9 mouse cellular contexts compared by ENCODE assay signal in the genomic region with DNA sequence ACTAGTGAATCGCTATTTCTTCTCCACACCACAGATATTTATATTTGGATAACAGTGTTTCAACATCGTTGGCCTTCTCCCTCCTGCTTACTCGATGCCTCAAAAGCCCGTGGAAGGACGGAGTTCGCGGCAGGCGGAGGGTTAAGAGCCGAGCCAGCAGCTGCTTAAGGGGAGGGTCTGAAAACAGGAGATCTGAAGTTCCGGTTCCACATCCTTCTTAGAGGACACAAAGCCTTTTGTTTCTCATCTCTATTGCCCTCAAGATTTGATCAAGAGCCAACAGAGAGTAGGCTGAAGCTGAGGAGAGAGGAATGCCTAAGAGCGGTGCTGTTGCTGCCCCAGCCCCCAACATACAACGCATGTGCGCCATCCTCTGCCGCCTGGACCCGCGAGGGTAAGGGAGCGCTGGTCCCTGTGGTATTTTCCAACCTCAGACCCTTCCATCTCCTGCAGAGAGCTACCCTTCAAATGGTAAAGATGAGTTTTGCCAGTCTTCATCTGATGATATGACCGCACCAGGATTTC. TPM values are rescaled to one million over a fixed set of nuclear protein-coding genes. Genes with fewer than 3 reads are reported as not detected.
DNase-seq lines count a peak whose midpoint lies in the region; ATAC-seq lines count a peak whose summit lies in the region.
"Had no signal": no experiment of that assay in that cellular context is flagged by ENCODE, and none has a peak within 500 bp of the region (broad histone marks: within the 10 kb centered on the region; RNA-seq: fewer than 3 reads in every experiment).

No protein-coding gene starts in this region.

- peak overlapping the region; percentile 36 for H3K4me3 ChIP-seq in lung, embryonic 16.5 days (ENCODE audit: low read length)
- 0 out of 2 replicates have a peak overlapping the region, but pooled peaks have one; percentile 1 for H3K4me3 ChIP-seq in forebrain, embryonic 14.5 days (ENCODE audit: low read depth, low read length)
- peak overlapping the region; percentile 27 for H3K4me3 ChIP-seq in limb, embryonic 13.5 days
- peak overlapping the region; percentile 28 for H3K4me3 ChIP-seq in stomach, embryonic 16.5 days (replicated peaks; ENCODE audit: low read length)
- H3K4me3 ChIP-seq: myocyte had no signal

- H3K9ac ChIP-seq in lung, embryonic 16.5 days (ENCODE audit: low read length): peak overlapping the region; percentile 46
- H3K9ac ChIP-seq in forebrain, embryonic 14.5 days (ENCODE audit: low read length): no peak overlapping the region; the same call in 1 of the 2 replicates
- H3K9ac ChIP-seq in limb, embryonic 13.5 days: 0 out of 2 replicates have a peak overlapping the region, but pooled peaks have one; percentile 40
- peak overlapping the region; percentile 31 for H3K9ac ChIP-seq in stomach, embryonic 16.5 days (ENCODE audit: low read length)

- WGBS in lung, embryonic 16.5 days: 9% methylated on average over 18 of the region's 18 CpGs
- WGBS in forebrain, embryonic 14.5 days: 25% methylated on average over 18 of the region's 18 CpGs
- 40% methylated on average over 18 of the region's 18 CpGs for WGBS in limb, embryonic 13.5 days
- 18% methylated on average over 18 of the region's 18 CpGs for WGBS in stomach, embryonic 16.5 days

- peak overlapping the region; percentile 79 for H3K27ac ChIP-seq in lung, embryonic 16.5 days (ENCODE audit: low read length)
- H3K27ac ChIP-seq in forebrain, embryonic 14.5 days (ENCODE audit: low read depth, low read length): no peak overlapping the region
- H3K27ac ChIP-seq in limb, embryonic 13.5 days: no peak overlapping the region
- peak overlapping the region; percentile 40; the same call in 1 of the 2 replicates for H3K27ac ChIP-seq in stomach, embryonic 16.5 days (ENCODE audit: low read length)

- DNase-seq in lung, postnatal 25 days (ENCODE audit: low spot score): no peak
- peak; percentile 60 for DNase-seq in forebrain, embryonic 14.5 days (ENCODE audit: low spot score)
- DNase-seq in right cerebral cortex, postnatal 10 days (ENCODE audit: low spot score in 2 of 2): no peak
- DNase-seq in layer of hippocampus, adult 9-10 months (ENCODE audit: low spot score): no peak
- DNase-seq in kidney, adult 18-20 months: no peak

- no peaks in the 10 kb centered on the region for H3K27me3 ChIP-seq in lung, embryonic 16.5 days (ENCODE audit: control insufficient read depth, insufficient read depth, low read depth, low read length)
- H3K27me3 ChIP-seq in forebrain, embryonic 14.5 days (replicated peaks; ENCODE audit: control insufficient read depth, insufficient read depth, low read length): no peaks in the 10 kb centered on the region
- H3K27me3 ChIP-seq in limb, embryonic 13.5 days: no peaks in the 10 kb centered on the region
- H3K27me3 ChIP-seq in stomach, embryonic 16.5 days (ENCODE audit: control insufficient read depth, insufficient read depth, low read length): no peaks in the 10 kb centered on the region

- H3K4me1 ChIP-seq in lung, embryonic 16.5 days (replicated peaks; ENCODE audit: control insufficient read depth, insufficient read depth, low read length): peaks cover 43% of the 10 kb centered on the region
- H3K4me1 ChIP-seq in forebrain, embryonic 14.5 days (ENCODE audit: control insufficient read depth, insufficient read depth, low read length): peaks cover 4% of the 10 kb centered on the region; the same call in 1 of the 2 replicates
- peaks cover 32% of the 10 kb centered on the region for H3K4me1 ChIP-seq in limb, embryonic 13.5 days
- peaks cover 36% of the 10 kb centered on the region for H3K4me1 ChIP-seq in stomach, embryonic 16.5 days (ENCODE audit: control insufficient read depth, insufficient read depth, low read length)

- no peaks in the 10 kb centered on the region for H3K9me3 ChIP-seq in lung, embryonic 16.5 days (ENCODE audit: control insufficient read depth, low read length)
- no peaks in the 10 kb centered on the region for H3K9me3 ChIP-seq in forebrain, embryonic 14.5 days (replicated peaks; ENCODE audit: control insufficient read depth, low read length)
- H3K9me3 ChIP-seq in limb, embryonic 13.5 days: no peaks in the 10 kb centered on the region
- no peaks in the 10 kb centered on the region for H3K9me3 ChIP-seq in stomach, embryonic 16.5 days (replicated peaks; ENCODE audit: control insufficient read depth, low read length)

- H3K4me2 ChIP-seq in lung, embryonic 16.5 days (ENCODE audit: low read depth, low read length): peak overlapping the region; percentile 53
- peak overlapping the region; percentile 33 for H3K4me2 ChIP-seq in forebrain, embryonic 14.5 days (ENCODE audit: low read length)
- H3K4me2 ChIP-seq in limb, embryonic 13.5 days (replicated peaks): peak overlapping the region; percentile 51
- H3K4me2 ChIP-seq in stomach, embryonic 16.5 days (ENCODE audit: low read depth, low read length): peak overlapping the region; percentile 42

- peak; percentile 81 for ATAC-seq in lung, embryonic 16.5 days (ENCODE audit: low read depth)
- ATAC-seq in forebrain, embryonic 14.5 days: peak; percentile 12; the same call in 1 of the 2 replicates
- ATAC-seq in limb, embryonic 13.5 days (ENCODE audit: low FRiP score, low read depth): no peak
- ATAC-seq in stomach, embryonic 16.5 days (ENCODE audit: insufficient read depth, low FRiP score): 0 out of 2 replicates have a peak, but pooled peaks have one; percentile 49

- H3K36me3 ChIP-seq in lung, embryonic 16.5 days (ENCODE audit: control insufficient read depth, insufficient read depth, low read length): no peaks in the 10 kb centered on the region
- H3K36me3 ChIP-seq in forebrain, embryonic 14.5 days (ENCODE audit: control insufficient read depth, insufficient read depth, low read length): no peaks in the 10 kb centered on the region
- no peaks in the 10 kb centered on the region for H3K36me3 ChIP-seq in limb, embryonic 13.5 days
- H3K36me3 ChIP-seq in stomach, embryonic 16.5 days (ENCODE audit: control insufficient read depth, insufficient read depth, low read length): no peaks in the 10 kb centered on the region

RNA-seq across cellular contexts. Expression of gene Gne, which starts 22.4 kb away (rescaled TPM):
- polyA plus RNA-seq in lung, embryonic 16.5 days (2015; fragmentation: Nextera tagmentation; extraction: Ambion mirVana): 47.9 TPM in 2 replicates
- polyA plus RNA-seq in forebrain, embryonic 14.5 days (2014; fragmentation: Nextera tagmentation; extraction: Ambion mirVana): 20.4 and 26.5 TPM in 2 replicates
- 22.9 and 24.8 TPM in 2 replicates for polyA plus RNA-seq in limb, embryonic 13.5 days (2015; fragmentation: Nextera tagmentation; extraction: Ambion mirVana)
- 30.0 and 33.1 TPM in 2 replicates for polyA plus RNA-seq in stomach, embryonic 16.5 days (2015; fragmentation: Nextera tagmentation; extraction: Ambion mirVana)

Comparison
In these comparisons a context has a peak if more than half of its experiments do, and no peak if none do; other contexts are left out.
1. H3K27ac ChIP-seq: peak in lung, embryonic 16.5 days (single experiment) and stomach, embryonic 16.5 days (single experiment); none in forebrain, embryonic 14.5 days (single experiment) and limb, embryonic 13.5 days (single experiment).
2. Peak in every context shown above with its lines, with median percentiles within 50 percentile points of each other: H3K4me2 ChIP-seq and H3K4me3 ChIP-seq.